Mouse (Mus musculus) left cerebral cortex, postnatal 4 days (tissue): Measurements from ENCODE around the gene Cdk1. TPM values are rescaled to one million over a fixed set of nuclear protein-coding genes. Genes with fewer than 3 reads are reported as not detected.
A peak's percentile ranks its signal among the peaks of the same experiment; 100 is the strongest.

Experiments used
- DNase-seq: peaks from one replicate; pipeline ENCODE4 v3.0.0-alpha.2; 2022
- intact Hi-C: fragments of 180-260 bp; cut with DNase I; formaldehyde crosslinking; loops from one replicate; pipeline ENCODE4 v1.15.1; 2025
- total RNA-seq, 2 experiments: library from RNA; stranded (reverse); gene quantifications; 2 replicates each; pipeline ENCODE4 v1.2.3; 2021

Cdk1 gene
- total RNA-seq, 2 experiments from 2014 or later: 14.8 to 15.1 TPM

DNA sequence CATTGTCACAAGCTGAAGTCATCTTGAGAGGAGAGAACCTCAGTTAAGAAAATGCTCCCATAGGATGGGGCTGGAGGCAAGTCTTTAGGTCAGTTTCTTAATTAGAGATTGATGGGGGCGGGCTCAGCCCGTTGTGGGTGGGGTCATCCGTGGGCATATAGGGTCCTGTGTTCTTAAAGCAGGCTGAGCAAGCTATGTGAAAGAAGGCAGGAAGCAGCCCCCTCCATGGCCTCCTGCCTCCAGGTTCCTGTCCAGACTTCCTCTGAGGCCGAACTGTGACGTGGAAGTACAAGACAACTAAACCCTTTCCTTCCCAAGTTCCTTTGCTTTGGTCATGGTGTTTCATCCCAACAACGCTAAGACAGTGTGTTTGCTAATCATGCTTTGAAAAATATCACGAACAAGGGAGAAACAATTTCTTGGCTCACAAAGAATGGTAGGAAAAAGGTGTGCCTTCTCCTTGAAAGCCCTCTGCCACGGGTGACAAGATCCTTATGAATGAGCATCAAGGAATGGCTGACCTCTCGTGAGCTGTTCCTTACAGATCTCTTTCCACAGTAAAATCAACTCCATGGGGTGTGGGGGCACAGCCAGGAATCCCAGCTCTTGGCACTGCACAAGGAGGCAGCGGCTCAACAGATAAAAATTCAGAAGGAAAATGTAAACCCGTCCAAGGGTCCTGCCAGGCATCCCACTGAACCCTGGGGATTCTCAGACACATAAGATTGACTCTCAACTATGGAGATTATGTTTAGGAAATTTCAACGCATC lies 1.5 kb downstream of the Cdk1 start:
- intact Hi-C loops: no loop called here
- peak; percentile 50 for DNase-seq

DNA sequence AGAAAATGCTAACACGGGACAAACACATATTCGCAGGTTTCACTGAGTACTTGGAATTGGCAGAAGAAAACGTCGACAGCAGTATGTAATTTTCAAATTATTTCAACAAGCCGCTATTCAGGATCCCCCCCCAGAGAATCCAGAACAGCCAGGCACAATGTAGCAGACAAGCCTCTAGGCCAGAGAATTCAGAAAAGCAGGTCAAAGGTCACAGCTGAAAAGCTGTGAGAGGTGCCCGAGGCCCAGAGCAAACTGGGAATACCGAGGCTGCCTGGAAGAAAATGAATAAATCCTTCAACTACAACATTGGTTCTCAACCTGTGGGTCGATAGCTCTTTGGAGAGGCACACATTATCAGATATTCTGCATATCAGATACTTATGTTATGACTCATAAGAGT lies 4.5 kb downstream of the Cdk1 start:
- no peak for DNase-seq
- intact Hi-C loops: no loop called here

GRCm38 (mm10) chr10:69342328-69342727 lies 10.4 kb downstream of the Cdk1 start:
- intact Hi-C loops: no loop called here

GRCm38 (mm10) chr10:69341570-69342227 lies 11.0 kb downstream of the Cdk1 start:
- intact Hi-C loops: no loop called here

More at GRCm38 (mm10) chr10:69342328-69342727, 10.4 kb downstream of the Cdk1 start:
- DNase-seq: no peak

GRCm38 (mm10) chr10:69340001-69340400 lies 12.7 kb downstream of the Cdk1 start:
- no peak for DNase-seq
- intact Hi-C loops: no loop called here

More at GRCm38 (mm10) chr10:69341570-69342227, 11.0 kb downstream of the Cdk1 start:
- no peak for DNase-seq

DNA sequence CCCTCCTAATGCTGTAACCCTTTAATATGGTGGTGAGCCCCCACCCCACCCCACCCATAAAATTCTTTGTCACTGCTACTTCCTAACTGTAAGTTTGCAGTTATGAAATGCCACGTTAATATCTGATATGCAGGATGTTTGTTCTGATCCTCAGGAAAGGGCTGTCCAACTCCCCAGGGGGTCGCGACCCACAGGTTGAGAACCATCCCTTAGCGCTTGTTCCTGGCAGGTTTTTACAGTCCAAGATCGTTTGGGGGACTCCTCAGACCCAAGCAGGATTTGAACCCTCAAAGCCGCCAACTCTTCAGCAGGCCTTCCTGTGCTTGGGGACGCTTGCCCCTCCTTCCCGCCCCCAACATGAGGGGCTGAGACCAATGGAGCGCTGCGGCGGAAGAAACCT lies 16.5 kb downstream of the Cdk1 start:
- intact Hi-C loops: no loop called here
- DNase-seq: no peak

DNA sequence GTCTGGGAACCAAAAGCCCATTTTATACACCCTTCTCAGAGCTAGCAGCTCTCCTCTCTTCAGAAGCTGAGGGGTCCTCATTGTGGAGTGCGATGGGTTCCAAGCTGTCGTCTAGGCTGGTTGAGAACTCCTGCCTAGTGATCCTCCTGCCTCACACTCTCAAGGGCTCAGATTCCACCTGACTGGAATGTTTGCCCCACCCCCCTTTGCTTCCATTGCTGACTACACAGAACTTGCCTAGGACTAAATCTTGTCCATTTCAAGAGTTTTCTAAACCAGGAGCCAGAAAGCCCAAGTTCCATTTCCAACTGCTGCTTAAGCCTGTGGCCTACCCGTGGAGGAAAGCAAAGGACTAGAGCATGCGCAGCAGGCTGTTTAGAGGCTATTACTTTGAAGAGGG lies 17.1 kb downstream of the Cdk1 start:
- intact Hi-C loops: no loop called here
- no peak for DNase-seq

- intact Hi-C loops: no loop called here
- no peak for DNase-seq
Measured at GRCm38 (mm10) chr10:69335195-69335536, 17.6 kb downstream of the Cdk1 start.

DNA sequence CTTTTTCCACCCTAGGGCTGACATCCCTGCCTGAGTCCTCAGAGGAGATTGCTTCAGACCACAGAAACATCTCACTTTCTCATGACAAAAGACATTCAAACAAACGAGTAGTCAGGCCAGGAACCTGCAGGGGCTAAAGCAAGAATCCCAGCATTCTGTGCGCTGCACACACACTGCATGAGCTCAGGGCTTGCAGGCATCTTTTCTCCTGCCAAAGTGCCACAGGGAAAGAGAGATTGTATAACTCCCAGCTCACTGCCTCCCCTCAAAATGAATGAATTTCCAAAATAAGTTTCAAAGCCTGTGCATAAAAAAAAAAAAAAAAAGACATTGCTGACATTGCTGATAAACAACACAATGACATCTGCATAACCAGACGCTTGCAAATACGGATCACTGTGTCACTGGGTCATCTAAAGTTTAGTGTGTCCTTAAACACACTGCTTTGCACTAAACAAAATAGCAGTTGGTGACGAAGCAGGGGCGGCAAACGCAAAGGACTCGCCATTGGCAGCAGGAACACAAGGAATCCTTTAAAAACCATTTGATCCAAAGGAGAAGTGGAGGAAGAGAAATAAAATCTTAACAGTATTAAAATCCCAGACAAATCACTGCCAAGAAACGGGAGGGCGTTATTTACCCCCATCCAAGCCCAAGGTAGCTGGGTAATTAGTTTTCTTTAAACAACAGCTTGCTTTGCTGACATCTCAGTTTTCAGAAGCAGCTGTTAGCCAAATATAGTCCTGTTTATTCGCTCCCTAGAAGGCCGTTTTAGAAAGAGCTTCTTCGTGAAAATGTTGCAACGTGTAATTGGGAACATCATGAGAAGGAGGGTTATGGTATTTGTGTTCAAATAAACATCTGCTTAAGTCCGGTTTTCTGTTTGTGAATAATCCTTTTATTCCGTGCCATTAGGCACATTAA lies 18.2 kb downstream of the Cdk1 start:
- no peak for DNase-seq
- intact Hi-C loops: no loop called here

DNA sequence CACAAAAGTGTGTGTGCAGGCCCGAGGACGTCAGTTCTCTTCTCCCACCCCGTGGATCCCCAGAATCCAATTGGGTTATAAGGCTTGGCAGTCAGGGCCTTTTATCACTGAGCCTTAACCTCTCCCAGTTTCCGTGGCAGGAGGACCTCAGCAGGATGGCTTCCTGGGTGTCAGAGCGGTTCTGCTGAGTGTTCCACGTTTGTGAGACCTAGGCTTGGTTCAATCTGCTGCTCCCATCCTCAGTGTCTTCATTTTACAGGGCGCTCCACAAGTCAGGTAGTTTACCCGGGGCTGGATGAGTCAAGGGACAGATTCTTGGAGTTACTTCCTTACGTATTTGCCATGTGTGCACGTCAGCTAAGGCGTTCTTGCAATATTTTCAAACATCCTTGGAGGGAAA lies 19.5 kb downstream of the Cdk1 start:
- DNase-seq: no peak
- intact Hi-C loops: no loop called here

DNA sequence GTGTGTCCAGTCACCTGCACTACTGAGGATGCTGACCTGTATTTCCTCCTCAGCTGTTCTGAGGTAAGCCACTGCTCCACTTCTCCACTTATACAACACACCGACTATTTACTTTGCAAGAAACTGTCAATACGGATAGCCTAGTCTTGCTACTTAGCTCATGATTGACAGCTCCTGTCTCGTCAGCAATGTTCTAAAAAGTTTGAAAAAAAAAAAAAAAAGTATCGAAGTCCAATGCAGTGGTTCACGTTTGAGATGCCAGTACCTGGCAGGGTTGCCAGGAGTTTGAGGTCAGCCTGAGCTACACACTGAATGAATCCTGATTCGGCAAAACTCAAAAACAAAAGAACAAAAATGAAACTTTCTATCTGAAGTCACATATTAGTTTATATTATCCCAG lies 21.5 kb downstream of the Cdk1 start:
- DNase-seq: no peak
- intact Hi-C loops: no loop called here

GRCm38 (mm10) chr10:69328656-69329046 lies 24.1 kb downstream of the Cdk1 start:
- intact Hi-C loops: no loop called here

DNA sequence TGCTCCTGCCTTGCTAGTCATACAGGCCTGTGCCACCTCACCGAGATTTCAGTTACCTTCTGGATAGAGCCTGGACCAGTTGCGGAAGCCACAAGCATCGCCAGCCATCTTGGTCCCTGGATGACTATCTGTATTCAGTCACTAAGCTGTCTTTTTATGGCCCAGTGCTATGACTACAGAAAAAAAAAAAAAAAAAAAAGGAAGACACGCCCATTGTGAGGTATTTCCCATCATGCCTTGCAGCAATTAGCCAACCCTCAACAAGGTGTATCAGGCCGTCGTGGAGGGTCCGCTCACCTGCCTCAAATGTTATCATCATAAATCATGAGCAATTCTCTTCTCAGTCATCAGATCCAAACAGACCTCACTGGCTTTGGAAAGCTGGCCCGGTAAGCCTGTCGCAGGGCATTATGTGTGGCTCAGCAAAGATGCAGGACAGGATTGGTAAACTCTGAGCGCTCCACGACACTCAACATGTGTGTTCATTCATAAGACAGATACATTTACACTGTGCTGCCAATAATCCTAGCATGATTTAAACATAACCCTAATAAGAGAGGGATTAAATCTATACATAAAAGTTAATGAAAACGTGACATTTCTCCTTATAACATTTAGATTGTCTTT lies 24.6 kb downstream of the Cdk1 start:
- DNase-seq: no peak
- intact Hi-C loops: no loop called here

More at GRCm38 (mm10) chr10:69328656-69329046, 24.1 kb downstream of the Cdk1 start:
- DNase-seq: no peak

DNA sequence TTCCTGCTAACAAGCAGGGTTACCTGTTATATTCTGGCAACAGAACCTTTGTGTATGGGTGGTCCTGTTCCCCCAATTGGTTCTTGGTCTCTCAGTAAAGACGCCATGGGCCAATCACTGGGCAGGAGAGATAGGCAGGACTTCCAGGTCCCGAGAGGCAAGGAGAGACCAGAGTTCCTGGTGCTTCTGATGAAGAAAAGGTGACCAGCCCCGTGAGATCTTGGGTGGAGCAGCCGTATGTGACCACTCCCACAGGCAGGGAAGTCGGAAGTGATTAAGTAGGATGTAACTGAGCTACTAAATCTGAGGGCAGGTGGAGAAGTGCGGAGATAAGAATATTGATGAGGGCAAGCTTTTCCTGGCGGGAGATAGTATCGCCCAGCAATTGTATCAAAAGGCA lies 25.4 kb downstream of the Cdk1 start:
- intact Hi-C loops: no loop called here

GRCm38 (mm10) chr10:69326433-69326832 lies 26.3 kb downstream of the Cdk1 start:
- intact Hi-C loops: no loop called here
- peak; percentile 90 for DNase-seq

More for the DNA sequence above, 25.4 kb downstream of the Cdk1 start:
- no peak for DNase-seq

DNA sequence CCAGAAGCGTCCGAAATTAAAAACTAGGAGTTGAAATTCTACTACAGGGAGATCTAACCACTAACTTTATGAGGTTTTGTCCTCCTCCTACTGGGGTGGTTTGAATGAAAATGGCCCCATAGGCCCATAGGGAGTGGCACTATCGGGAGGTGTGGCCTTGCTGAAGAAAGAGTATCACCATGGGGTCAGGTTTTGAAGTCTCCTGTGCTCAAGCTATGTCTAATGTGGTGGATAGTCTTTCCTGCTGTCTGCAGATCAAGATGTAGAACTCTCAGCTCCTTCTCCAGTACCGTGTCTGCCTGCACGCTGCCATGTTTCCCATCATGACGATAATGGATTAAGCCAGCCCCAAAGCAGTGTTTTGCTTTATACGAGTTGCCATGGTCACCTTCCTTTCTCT lies 27.9 kb downstream of the Cdk1 start:
- DNase-seq: no peak
- intact Hi-C loops: loop anchor here (5.0 kb wide), 1 partner anchor 423 kb away; no protein-coding TSS in a partner anchor

DNA sequence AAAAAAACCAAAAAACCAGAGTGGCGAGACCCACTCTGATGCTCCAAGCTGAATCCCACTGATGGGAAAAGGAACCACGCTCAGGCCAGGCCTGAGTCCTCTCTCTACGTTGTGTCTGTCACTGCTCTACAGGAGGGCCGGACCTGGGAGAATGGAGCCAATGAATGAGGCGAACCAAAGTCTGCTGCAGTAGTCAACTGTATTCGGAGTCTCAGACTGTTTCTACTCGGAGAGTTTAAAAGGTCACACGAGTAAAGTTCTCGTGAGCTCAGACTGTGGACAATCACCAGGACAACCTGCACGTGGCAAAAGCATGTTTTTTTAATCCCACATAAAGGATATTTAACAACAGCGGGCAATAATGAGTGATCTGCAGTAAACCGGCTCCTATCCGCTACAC lies 28.8 kb downstream of the Cdk1 start:
- DNase-seq: no peak
- intact Hi-C loops: loop anchor here (5.0 kb wide), 1 partner anchor 422 kb away; no protein-coding TSS in a partner anchor

GRCm38 (mm10) chr10:69321519-69322035 lies 31.2 kb downstream of the Cdk1 start:
- intact Hi-C loops: loop anchor here (5.0 kb wide), 1 partner anchor 419 kb away; no protein-coding TSS in a partner anchor
- DNase-seq: no peak

- intact Hi-C loops: loop anchor here (5.0 kb wide), 1 partner anchor 419 kb away; no protein-coding TSS in a partner anchor
- DNase-seq: peak; percentile 83
Measured at GRCm38 (mm10) chr10:69320667-69321518, 31.8 kb downstream of the Cdk1 start.
